Mouse (Mus musculus): ENCODE measurements around the gene Pde12. TPM values are rescaled to one million over a fixed set of nuclear protein-coding genes. Genes with fewer than 3 reads are reported as not detected.

Gene Pde12
- polyA plus RNA-seq, 1 experiment from 2014 or later = 13.5 TPM

DNA sequence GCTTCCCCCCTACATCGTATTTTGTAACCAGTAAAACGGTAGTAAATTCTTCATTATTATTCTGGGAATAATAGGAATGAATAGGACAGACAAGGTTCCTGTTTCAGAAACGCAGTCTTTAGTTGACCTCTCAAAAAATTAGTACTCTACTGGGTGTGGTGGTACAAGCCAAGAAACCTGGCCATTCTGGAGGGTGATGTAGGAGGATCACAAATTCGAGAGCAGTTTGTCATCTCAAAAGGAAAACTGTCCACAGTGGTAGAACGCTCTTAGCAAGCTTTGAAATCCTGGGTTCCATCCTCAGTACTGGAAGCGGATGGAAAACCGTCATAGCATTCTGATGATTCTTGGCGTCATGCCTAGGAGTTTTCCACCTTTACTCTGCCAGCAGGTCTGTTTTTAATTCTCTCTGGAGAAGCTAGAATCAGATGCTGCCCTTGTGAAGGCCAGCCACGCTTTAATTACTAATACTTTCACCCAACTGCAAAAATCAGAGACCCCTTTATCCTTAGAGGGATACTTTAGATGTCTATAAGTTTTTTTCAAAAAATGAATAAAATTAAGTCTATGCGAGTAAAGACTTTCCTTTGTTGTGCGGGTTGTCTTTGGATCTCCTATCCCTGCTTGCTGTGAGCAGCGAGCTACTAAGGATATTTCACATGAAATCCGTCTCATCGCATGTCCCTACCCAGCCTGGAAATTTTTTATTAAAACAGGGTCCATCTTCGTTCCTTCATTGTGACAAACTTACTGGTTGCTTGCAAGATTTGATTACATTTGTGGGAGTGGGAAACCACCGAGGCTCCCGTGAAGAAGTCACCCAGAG, 32.4 kb downstream of the Pde12 start:
- 30% methylated on average over 17 of the region's 17 CpGs for WGBS
- ATAC-seq (ENCODE audit: low FRiP score) = peak; percentile 25
- Histone ChIP-seq H3K9me3 (ENCODE audit: control insufficient read depth, low read length) (no peaks in the 10 kb centered on the region), H3K27me3 (ENCODE audit: control insufficient read depth, insufficient read depth, low read length) (no peaks in the 10 kb centered on the region), H3K36me3 (replicated peaks; ENCODE audit: control insufficient read depth, insufficient read depth) (peaks cover 12% of the 10 kb centered on the region), H3K4me2 (replicated peaks) (peak overlapping the region; percentile 75), H3K27ac (peak overlapping the region; percentile 94), H3K4me1 (replicated peaks; ENCODE audit: control insufficient read depth, insufficient read depth, low read length) (peaks cover 22% of the 10 kb centered on the region), H3K4me3 (replicated peaks; ENCODE audit: low read length) (peak overlapping the region; percentile 82), H3K9ac (peak overlapping the region; percentile 73)
- peak; percentile 36 for DNase-seq (ENCODE audit: low spot score)

DNA sequence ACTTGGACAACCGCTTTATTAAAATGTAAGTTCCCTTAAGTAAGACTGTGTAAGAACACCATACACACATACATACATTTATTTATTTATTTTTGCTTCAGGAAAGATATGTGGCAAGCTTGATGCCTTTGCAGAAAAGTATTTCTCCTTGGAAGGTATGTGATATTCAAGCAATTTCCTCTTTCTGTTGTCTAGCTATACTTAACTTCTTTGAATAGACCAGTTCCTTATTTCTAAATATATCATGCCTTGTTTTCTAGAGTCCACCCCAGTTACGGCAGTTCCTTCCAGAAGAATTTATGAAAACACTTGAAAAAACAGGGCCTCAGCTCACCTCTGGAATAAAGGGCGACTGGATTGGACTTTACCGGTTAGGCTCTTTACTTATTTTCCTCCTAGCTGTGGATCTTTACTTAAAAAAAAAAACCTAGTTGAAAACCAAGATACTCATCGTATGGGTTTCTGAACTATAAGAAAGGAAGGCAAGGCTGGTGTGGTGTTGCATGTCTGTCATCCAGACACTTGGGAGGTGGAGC, 43.0 kb downstream of the Pde12 start:
- no peak for ATAC-seq (ENCODE audit: low FRiP score)
- H3K9me3 ChIP-seq (ENCODE audit: control insufficient read depth, low read length) = no peaks in the 10 kb centered on the region
- WGBS = 94% methylated on average over 5 of the region's 5 CpGs
- peaks cover 89% of the 10 kb centered on the region for H3K36me3 ChIP-seq (replicated peaks; ENCODE audit: control insufficient read depth, insufficient read depth)
- H3K4me2 ChIP-seq (replicated peaks) = no peak overlapping the region
- no peak overlapping the region for H3K27ac ChIP-seq
- no peak for DNase-seq (ENCODE audit: low spot score)
- no peak overlapping the region for H3K4me3 ChIP-seq (replicated peaks; ENCODE audit: low read length)
- no peak overlapping the region for H3K9ac ChIP-seq
- H3K4me1 ChIP-seq (replicated peaks; ENCODE audit: control insufficient read depth, insufficient read depth, low read length) = no peaks in the 10 kb centered on the region
- no peaks in the 10 kb centered on the region for H3K27me3 ChIP-seq (ENCODE audit: control insufficient read depth, insufficient read depth, low read length)

DNA sequence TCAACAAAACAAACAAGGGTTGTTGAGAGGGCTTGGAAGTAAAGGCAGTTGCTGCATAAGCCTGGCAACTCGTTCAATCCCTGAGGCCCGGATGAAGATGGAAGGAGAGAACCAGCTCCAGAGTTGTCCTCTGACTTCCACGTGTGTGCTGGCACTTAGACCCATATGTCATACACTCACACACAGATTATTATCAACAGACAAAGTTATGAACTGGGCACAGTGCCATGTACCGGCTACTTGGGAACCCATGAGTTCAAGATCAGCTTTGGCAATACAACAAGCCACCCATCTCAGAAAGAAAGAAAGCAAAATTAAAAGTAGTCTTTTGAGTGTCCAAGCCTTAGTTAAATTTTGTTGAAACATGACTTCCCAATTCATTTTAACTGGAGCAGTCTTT, 44.4 kb downstream of the Pde12 start:
- no peak overlapping the region for H3K9ac ChIP-seq
- H3K27ac ChIP-seq = no peak overlapping the region
- H3K9me3 ChIP-seq (ENCODE audit: control insufficient read depth, low read length) = no peaks in the 10 kb centered on the region
- H3K27me3 ChIP-seq (ENCODE audit: control insufficient read depth, insufficient read depth, low read length) = no peaks in the 10 kb centered on the region
- H3K4me1 ChIP-seq (replicated peaks; ENCODE audit: control insufficient read depth, insufficient read depth, low read length) = no peaks in the 10 kb centered on the region
- H3K36me3 ChIP-seq (replicated peaks; ENCODE audit: control insufficient read depth, insufficient read depth) = peaks cover 94% of the 10 kb centered on the region
- WGBS = 95% methylated on average over 4 of the region's 4 CpGs
- DNase-seq (ENCODE audit: low spot score) = no peak
- ATAC-seq (ENCODE audit: low FRiP score) = no peak
- H3K4me2 ChIP-seq (replicated peaks) = no peak overlapping the region
- H3K4me3 ChIP-seq (replicated peaks; ENCODE audit: low read length) = no peak overlapping the region

DNA sequence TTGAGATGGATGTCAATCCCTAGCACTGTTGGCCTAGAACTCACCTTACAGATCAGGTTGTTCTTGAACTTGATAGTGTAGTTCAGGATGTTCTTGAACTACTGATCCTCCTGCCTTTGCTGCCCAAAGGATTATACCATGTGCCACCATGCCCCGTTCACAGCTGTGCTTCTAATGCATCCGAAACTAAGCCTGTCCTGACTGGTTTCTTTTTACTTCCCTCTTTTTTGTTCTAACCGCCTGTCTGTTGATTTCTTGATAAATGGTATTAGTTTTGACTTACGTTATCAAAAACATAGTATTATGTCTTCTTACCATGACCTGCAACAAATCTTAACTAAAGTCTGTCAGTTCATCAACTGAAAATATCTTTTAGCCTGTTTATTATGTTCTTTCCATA, 59.0 kb downstream of the Pde12 start:
- Histone ChIP-seq H3K9me3 (ENCODE audit: control insufficient read depth, low read length) (no peaks in the 10 kb centered on the region), H3K4me2 (replicated peaks) (no peak overlapping the region), H3K4me1 (replicated peaks; ENCODE audit: control insufficient read depth, insufficient read depth, low read length) (no peaks in the 10 kb centered on the region), H3K27me3 (ENCODE audit: control insufficient read depth, insufficient read depth, low read length) (no peaks in the 10 kb centered on the region), H3K27ac (no peak overlapping the region), H3K36me3 (replicated peaks; ENCODE audit: control insufficient read depth, insufficient read depth) (peaks cover 94% of the 10 kb centered on the region), H3K4me3 (replicated peaks; ENCODE audit: low read length) (no peak overlapping the region), H3K9ac (no peak overlapping the region)
- no peak for ATAC-seq (ENCODE audit: low FRiP score)
- no peak for DNase-seq (ENCODE audit: low spot score)
- WGBS = 97% methylated on average over 4 of the region's 4 CpGs

Small RNAs within 50 kb of the gene (microRNA-seq; reads per million reads assigned to microRNA genes)
- gene Mir7672 = 0.81 reads per million

Other genes starting within 250 kb of the Pde12 start
- gene Slmap, start 135.0 kb downstream of the Pde12 start, polyA plus RNA-seq (2014; fragmentation: Nextera tagmentation; extraction: Ambion mirVana) = 19.6 and 19.8 TPM in 2 replicates
- 19.7 and 21.3 TPM in 2 replicates for gene Dennd6a, start 96.0 kb downstream of the Pde12 start, polyA plus RNA-seq (2014; fragmentation: Nextera tagmentation; extraction: Ambion mirVana)
- gene Arf4, start 31.8 kb downstream of the Pde12 start, polyA plus RNA-seq (2014; fragmentation: Nextera tagmentation; extraction: Ambion mirVana) = 549 and 555 TPM in 2 replicates
- gene Dnah12, start 23.4 kb upstream of the Pde12 start, polyA plus RNA-seq (2014; fragmentation: Nextera tagmentation; extraction: Ambion mirVana) = 0.03 and 0.10 TPM in 2 replicates
- 0.17 TPM in 2 replicates for gene Asb14, start 224.7 kb upstream of the Pde12 start, polyA plus RNA-seq (2014; fragmentation: Nextera tagmentation; extraction: Ambion mirVana)

Data from hindbrain, embryonic 14.5 days (tissue).